Mouse (Mus musculus) stomach, embryonic 14.5 days (tissue): ENCODE results near the gene Polr1e. TPM values are rescaled to one million over a fixed set of nuclear protein-coding genes. Genes with fewer than 3 reads are reported as not detected.
"Not testable (repeated sequence)": the region's sequence is repeated elsewhere in the genome, so short reads cannot be mapped to it uniquely, and the experiment has no call there.

Experiments
- ATAC-seq: fragments of 200-750 bp; cut with Nextera tagmentation; 2 replicates; pipeline ENCODE4 v1.8.0; 2017; ENCODE audit warnings: low read depth, moderate TSS enrichment; ENCODE audit not compliant: insufficient number of reproducible peaks, insufficient read depth, low FRiP score
- H3K27ac ChIP-seq: fragments of 300-500 bp; sonication (generic); 2 replicates; pipeline ENCODE4 v1.5.1; 2014; ENCODE audit warnings: mild to moderate bottlenecking, low read length, moderate library complexity, mixed read lengths
- H3K27me3 ChIP-seq: fragments of 300-500 bp; sonication (generic); 2 replicates; pipeline ENCODE4 v1.6.1; 2014; ENCODE audit warnings: low read length, control low read depth, mixed read lengths; ENCODE audit not compliant: control insufficient read depth, insufficient read depth
- H3K36me3 ChIP-seq: fragments of 300-500 bp; sonication (generic); 2 replicates; pipeline ENCODE4 v1.6.1; 2014; ENCODE audit warnings: mild to moderate bottlenecking, control low read depth, low read length, moderate library complexity, mixed read lengths; ENCODE audit not compliant: control insufficient read depth, insufficient read depth
- H3K4me1 ChIP-seq: fragments of 300-500 bp; sonication (generic); 2 replicates; pipeline ENCODE4 v1.6.1; 2014; ENCODE audit warnings: low read length, control low read depth, mixed read lengths; ENCODE audit not compliant: control insufficient read depth, insufficient read depth
- H3K4me2 ChIP-seq: fragments of 300-500 bp; sonication (generic); replicated peaks from 2 replicates; pipeline ENCODE4 v1.6.1; 2014; ENCODE audit warnings: low read depth, low read length, control low read depth
- H3K4me3 ChIP-seq: fragments of 300-500 bp; sonication (generic); 2 replicates; pipeline ENCODE4 v1.5.1; 2014; ENCODE audit warnings: low read depth, low read length, control low read depth
- H3K9ac ChIP-seq: fragments of 300-500 bp; sonication (generic); replicated peaks from 2 replicates; pipeline ENCODE4 v1.6.1; 2014; ENCODE audit warnings: low read depth, mild to moderate bottlenecking, control low read depth, low read length, moderate library complexity, mixed read lengths
- H3K9me3 ChIP-seq: fragments of 300-500 bp; sonication (generic); 2 replicates; pipeline ENCODE4 v1.6.1; 2016; ENCODE audit warnings: low read depth, low read length, control low read depth; ENCODE audit not compliant: control insufficient read depth
- WGBS: fragments of 180-500 bp; shearing (Covaris S2); extraction: QIAGEN DNeasy Blood & Tissue Kit; methylation state at CpG from one replicate; pipeline ENCODE4 v1.1.7; 2014; 5-methylcytosine and 5-hydroxymethylcytosine counted together
- polyA plus RNA-seq: library from polyadenylated mRNA; unstranded; fragments of >200 nt; fragmentation: Nextera tagmentation; extraction: Ambion mirVana; gene quantifications from 2 replicates; pipeline ENCODE4 v1.2.1, GENCODE M21; 2014

The Polr1e gene
- polyA plus RNA-seq, 1 experiment from 2014 or later: 34.6 TPM

GRCm38 (mm10) chr4:45036048-45036447, 17.7 kb downstream of the Polr1e start:
- no peak for ATAC-seq
- H3K36me3 ChIP-seq: peaks cover 33% of the 10 kb centered on the region
- no peak overlapping the region for H3K4me2 ChIP-seq
- H3K4me3 ChIP-seq: no peak overlapping the region
- no peaks in the 10 kb centered on the region for H3K27me3 ChIP-seq
- H3K4me1 ChIP-seq: no peaks in the 10 kb centered on the region
- no peak overlapping the region for H3K27ac ChIP-seq
- no peaks in the 10 kb centered on the region for H3K9me3 ChIP-seq
- WGBS: 90% methylated on average over 10 of the region's 10 CpGs
- H3K9ac ChIP-seq: no peak overlapping the region

DNA sequence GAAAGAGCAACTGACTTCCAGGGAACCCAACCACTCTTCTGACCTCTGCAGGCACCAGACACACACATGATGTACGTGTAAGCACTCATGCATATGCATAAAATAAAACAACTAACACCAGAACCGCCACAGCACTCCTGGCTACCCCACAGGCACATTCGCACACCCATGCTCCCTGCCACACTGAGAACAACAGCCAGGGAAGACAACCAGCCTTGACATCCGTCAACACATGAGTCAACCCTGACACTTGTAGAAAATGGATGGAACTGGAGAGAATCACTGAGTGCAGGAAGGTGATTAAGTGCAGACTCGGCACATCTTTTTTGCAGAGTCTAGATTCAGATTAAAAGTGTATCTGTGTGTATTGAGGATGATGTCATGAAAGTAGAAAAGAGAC, 18.2 kb downstream of the Polr1e start:
- WGBS: 86% methylated on average over 5 of the region's 5 CpGs

GRCm38 (mm10) chr4:45037455-45038410, 19.4 kb downstream of the Polr1e start:
- Histone ChIP-seq H3K4me2 (no peak overlapping the region), H3K27ac (no peak overlapping the region), H3K4me3 (no peak overlapping the region), H3K9ac (no peak overlapping the region), H3K27me3 (no peaks in the 10 kb centered on the region), H3K4me1 (no peaks in the 10 kb centered on the region), H3K9me3 (no peaks in the 10 kb centered on the region), H3K36me3 (peaks cover 26% of the 10 kb centered on the region)
- ATAC-seq: no peak
- 89% methylated on average over 13 of the region's 13 CpGs for WGBS

More for the DNA sequence above, 18.2 kb downstream of the Polr1e start:
- no peaks in the 10 kb centered on the region for H3K4me1 ChIP-seq
- no peaks in the 10 kb centered on the region for H3K27me3 ChIP-seq
- H3K4me2 ChIP-seq: no peak overlapping the region
- H3K9me3 ChIP-seq: no peaks in the 10 kb centered on the region
- no peak overlapping the region for H3K4me3 ChIP-seq
- no peak for ATAC-seq
- H3K36me3 ChIP-seq: peaks cover 31% of the 10 kb centered on the region
- H3K27ac ChIP-seq: no peak overlapping the region
- H3K9ac ChIP-seq: no peak overlapping the region

DNA sequence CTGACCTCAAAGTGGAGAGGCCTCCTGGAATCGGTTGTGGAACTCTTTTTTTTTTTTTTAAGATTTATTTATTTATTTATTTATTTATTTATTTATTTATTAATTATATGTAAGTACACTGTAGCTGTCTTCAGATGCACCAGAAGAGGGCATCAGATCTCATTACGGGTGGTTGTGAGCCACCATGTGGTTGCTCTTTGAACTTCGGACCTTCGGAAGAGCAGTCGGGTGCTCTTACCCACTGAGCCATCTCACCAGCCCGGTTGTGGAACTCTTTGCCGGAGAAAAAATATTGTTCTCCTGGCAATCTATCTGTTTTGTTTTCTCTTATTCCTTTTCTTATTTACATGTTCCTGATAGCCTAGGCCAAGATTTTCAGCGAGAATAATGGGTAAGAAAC, 20.5 kb downstream of the Polr1e start:
- not testable (repeated sequence) for H3K4me3 ChIP-seq, ATAC-seq, H3K27ac ChIP-seq, H3K27me3 ChIP-seq, H3K9ac ChIP-seq, H3K4me1 ChIP-seq, H3K4me2 ChIP-seq, H3K9me3 ChIP-seq
- peaks cover 31% of the 10 kb centered on the region for H3K36me3 ChIP-seq
- 60% methylated on average over 8 of the region's 8 CpGs for WGBS

DNA sequence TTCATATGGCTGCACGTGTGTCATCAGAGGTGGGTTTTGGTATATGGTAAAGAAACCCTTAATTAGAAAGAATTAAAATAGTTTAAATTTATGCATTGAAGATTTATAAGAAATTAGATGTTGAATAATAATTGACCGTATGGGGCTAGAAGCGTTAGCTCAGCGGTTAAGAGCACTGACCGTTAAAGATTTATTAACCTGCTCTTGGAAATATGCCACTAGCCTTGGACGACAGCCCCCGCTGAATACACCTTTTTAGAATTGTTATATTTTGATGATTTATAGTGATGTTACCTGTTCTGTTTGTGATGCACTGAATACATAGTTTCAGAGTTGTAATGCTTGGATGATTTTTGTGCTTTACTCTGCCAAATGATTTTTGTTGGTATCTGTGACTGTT, 21.2 kb downstream of the Polr1e start:
- H3K27ac ChIP-seq, H3K27me3 ChIP-seq, ATAC-seq, H3K4me1 ChIP-seq, H3K4me2 ChIP-seq, H3K9ac ChIP-seq, H3K9me3 ChIP-seq, H3K4me3 ChIP-seq: not testable (repeated sequence)
- 83% methylated on average over 7 of the region's 7 CpGs for WGBS
- peaks cover 36% of the 10 kb centered on the region for H3K36me3 ChIP-seq

GRCm38 (mm10) chr4:45040795-45041194, 22.4 kb downstream of the Polr1e start:
- Histone ChIP-seq H3K27me3 (no peaks in the 10 kb centered on the region), H3K4me1 (no peaks in the 10 kb centered on the region), H3K4me2 (no peak overlapping the region), H3K9me3 (no peaks in the 10 kb centered on the region), H3K9ac (no peak overlapping the region), H3K36me3 (peaks cover 37% of the 10 kb centered on the region), H3K27ac (no peak overlapping the region), H3K4me3 (no peak overlapping the region)
- no peak for ATAC-seq
- whole genome bisulfite sequencing: 83% methylated on average over 7 of the region's 7 CpGs

DNA sequence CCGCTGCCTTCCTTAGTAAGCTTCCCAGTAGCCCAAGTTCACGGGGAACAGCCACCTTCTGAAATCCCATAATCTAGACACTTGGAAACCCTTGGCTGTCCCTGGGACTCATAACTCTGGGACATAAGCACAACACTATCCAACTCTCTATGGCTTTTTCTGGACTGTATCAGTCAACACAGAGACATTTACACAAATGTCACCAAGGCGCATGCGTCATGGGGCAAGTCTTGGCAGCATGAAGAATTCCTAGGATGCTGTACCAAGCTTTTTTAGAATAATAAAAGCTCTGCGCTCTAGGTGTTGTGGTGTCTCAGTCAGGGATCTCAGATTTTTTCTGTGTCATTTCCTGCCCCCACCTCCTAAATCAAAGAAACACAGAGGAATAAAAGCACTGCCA, 28.3 kb downstream of the Polr1e start:
- H3K9ac ChIP-seq: no peak overlapping the region
- no peaks in the 10 kb centered on the region for H3K9me3 ChIP-seq
- 93% methylated on average over 5 of the region's 5 CpGs for WGBS
- no peak overlapping the region for H3K4me2 ChIP-seq
- no peak overlapping the region for H3K27ac ChIP-seq
- H3K36me3 ChIP-seq: peaks cover 29% of the 10 kb centered on the region
- no peak overlapping the region for H3K4me3 ChIP-seq
- no peak for ATAC-seq
- no peaks in the 10 kb centered on the region for H3K27me3 ChIP-seq
- H3K4me1 ChIP-seq: no peaks in the 10 kb centered on the region

- no peaks in the 10 kb centered on the region for H3K27me3 ChIP-seq
- H3K4me2 ChIP-seq: no peak overlapping the region
- no peaks in the 10 kb centered on the region for H3K9me3 ChIP-seq
- no peaks in the 10 kb centered on the region for H3K4me1 ChIP-seq
- H3K36me3 ChIP-seq: peaks cover 24% of the 10 kb centered on the region
- no peak overlapping the region for H3K9ac ChIP-seq
- ATAC-seq: no peak
- 86% methylated on average over 9 of the region's 9 CpGs for WGBS
- H3K27ac ChIP-seq: no peak overlapping the region
- H3K4me3 ChIP-seq: no peak overlapping the region
Measured at GRCm38 (mm10) chr4:45047286-45047887, 29.0 kb downstream of the Polr1e start.
